Mouse (Mus musculus) layer of hippocampus, postnatal 10 days (tissue): Measurements from ENCODE around the gene Mfsd9. TPM values are rescaled to one million over a fixed set of nuclear protein-coding genes. Genes with fewer than 3 reads are reported as not detected.

Source experiments
- total RNA-seq, 2 experiments: library from RNA; stranded (reverse); gene quantifications; 2 replicates each; pipeline ENCODE4 v1.2.3; 2021

Gene Mfsd9
- total RNA-seq, 2 experiments from 2014 or later: 7.8 to 9.2 TPM

Other genes with a start within 250 kb of the Mfsd9 start
- gene Slc9a4, start 210.6 kb downstream of the Mfsd9 start, total RNA-seq: 10 to 100 TPM in 1 of 2 experiments, 1 to 10 TPM in 1; 6.2 to 11.4 TPM
- 10 to 100 TPM; 14.9 to 16.2 TPM for gene Slc9a2, start 110.1 kb downstream of the Mfsd9 start, total RNA-seq
- under 1 TPM; 0.30 to 0.58 TPM for gene Tmem182, start 14.9 kb upstream of the Mfsd9 start, total RNA-seq